Mouse (Mus musculus): ENCODE measurements around the gene Rabggtb. TPM values are rescaled to one million over a fixed set of nuclear protein-coding genes. Genes with fewer than 3 reads are reported as not detected.
"Not testable (repeated sequence)": the region's sequence is repeated elsewhere in the genome, so short reads cannot be mapped to it uniquely, and the experiment has no call there.

Gene Rabggtb
- total and polyA plus RNA-seq, 2 experiments from 2014 or later = 62.5 to 68.5 TPM

DNA sequence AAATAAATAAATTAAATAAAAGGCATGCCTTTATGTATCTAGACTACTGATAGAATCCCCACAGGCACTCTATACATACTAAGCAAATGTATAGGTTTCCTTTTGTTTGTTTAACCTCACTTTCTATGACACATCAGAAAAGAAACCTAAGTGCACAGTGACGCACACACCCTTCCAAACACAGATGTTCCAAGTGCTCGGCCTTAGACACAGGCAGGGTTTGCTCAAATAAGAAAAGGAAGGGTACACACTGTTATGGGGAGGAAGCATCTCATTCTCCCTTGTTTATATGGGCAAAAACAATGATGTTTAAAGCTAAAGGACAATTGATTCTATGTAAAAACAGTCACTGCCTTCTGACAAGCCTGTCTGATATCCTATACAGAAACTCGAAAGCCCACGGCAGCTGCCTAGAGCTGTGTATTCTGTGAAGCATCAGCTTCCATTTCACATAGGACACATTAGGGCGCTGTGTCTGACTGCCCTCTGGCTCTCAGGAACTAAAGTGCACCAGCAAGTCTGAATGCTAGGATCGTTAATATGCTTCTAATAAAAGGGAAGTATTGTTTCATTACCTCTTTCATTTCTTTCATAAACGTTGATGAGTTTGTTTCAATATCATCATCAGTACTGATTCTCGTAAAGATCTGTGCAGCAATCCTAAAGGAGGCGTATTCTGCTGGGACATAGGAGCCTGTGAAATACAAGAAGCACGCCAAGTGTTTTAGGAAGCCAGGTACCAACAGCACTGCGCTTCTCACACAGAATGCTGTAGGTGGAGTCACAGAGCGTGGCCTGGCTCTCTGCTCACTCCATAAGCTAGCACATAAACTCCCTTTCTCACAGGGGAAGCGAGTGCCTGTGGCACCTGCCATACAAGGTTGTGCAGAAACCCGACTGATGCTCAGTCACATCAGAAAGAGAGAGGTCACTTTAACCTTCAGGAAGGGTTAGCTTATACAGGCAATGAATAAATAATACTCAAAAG lies 45.4 kb downstream of the Rabggtb start:
- peak; percentile 71 for TF ChIP-seq CTCF (IDR thresholded peaks at IDR 0.05; ENCODE audit: low read depth)
- Histone ChIP-seq H3K4me3 (ENCODE audit: low read length) (no peak overlapping the region), H3K27ac (no peak overlapping the region), H3K9me3 (ENCODE audit: low read length) (no peaks in the 10 kb centered on the region), H3K36me3 (ENCODE audit: insufficient read depth, low read length) (no peaks in the 10 kb centered on the region), H3K4me1 (ENCODE audit: insufficient read depth, low read length) (no peaks in the 10 kb centered on the region), H3K27me3 (ENCODE audit: insufficient read depth, low read length) (no peaks in the 10 kb centered on the region), H3K4me2 (ENCODE audit: low read depth, low read length) (no peak overlapping the region), H3K9ac (replicated peaks; ENCODE audit: low read length) (no peak overlapping the region)
- ATAC-seq (peak; percentile 78), DNase-seq (ENCODE audit: low spot score) (peak; percentile 75)
- 58% methylated on average over 14 of the region's 14 CpGs for WGBS

- 94% methylated on average over 4 of the region's 4 CpGs for WGBS
- Histone ChIP-seq H3K27ac (no peak overlapping the region), H3K9me3 (ENCODE audit: low read length) (no peaks in the 10 kb centered on the region), H3K4me3 (ENCODE audit: low read length) (no peak overlapping the region), H3K36me3 (ENCODE audit: insufficient read depth, low read length) (no peaks in the 10 kb centered on the region), H3K4me2 (ENCODE audit: low read depth, low read length) (no peak overlapping the region), H3K4me1 (ENCODE audit: insufficient read depth, low read length) (no peaks in the 10 kb centered on the region), H3K9ac (replicated peaks; ENCODE audit: low read length) (no peak overlapping the region), H3K27me3 (ENCODE audit: insufficient read depth, low read length) (no peaks in the 10 kb centered on the region)
- DNase-seq (ENCODE audit: low spot score) = no peak
- ATAC-seq = no peak
- TF ChIP-seq CTCF (IDR thresholded peaks at IDR 0.05; ENCODE audit: low read depth) = no peak
Observed at GRCm38 (mm10) chr3:153864636-153865429, 48.0 kb downstream of the Rabggtb start.

GRCm38 (mm10) chr3:153863816-153864215 lies 49.0 kb downstream of the Rabggtb start:
- no peak for DNase-seq (ENCODE audit: low spot score)
- no peaks in the 10 kb centered on the region for H3K36me3 ChIP-seq (ENCODE audit: insufficient read depth, low read length)
- no peak for TF ChIP-seq CTCF (IDR thresholded peaks at IDR 0.05; ENCODE audit: low read depth)
- no peaks in the 10 kb centered on the region for H3K27me3 ChIP-seq (ENCODE audit: insufficient read depth, low read length)
- WGBS = 79% methylated on average over 2 of the region's 2 CpGs
- no peak overlapping the region for H3K27ac ChIP-seq
- no peak overlapping the region for H3K4me3 ChIP-seq (ENCODE audit: low read length)
- H3K4me1 ChIP-seq (ENCODE audit: insufficient read depth, low read length) = no peaks in the 10 kb centered on the region
- no peak for ATAC-seq
- H3K4me2 ChIP-seq (ENCODE audit: low read depth, low read length) = no peak overlapping the region
- no peak overlapping the region for H3K9ac ChIP-seq (replicated peaks; ENCODE audit: low read length)
- H3K9me3 ChIP-seq (ENCODE audit: low read length) = no peaks in the 10 kb centered on the region

DNA sequence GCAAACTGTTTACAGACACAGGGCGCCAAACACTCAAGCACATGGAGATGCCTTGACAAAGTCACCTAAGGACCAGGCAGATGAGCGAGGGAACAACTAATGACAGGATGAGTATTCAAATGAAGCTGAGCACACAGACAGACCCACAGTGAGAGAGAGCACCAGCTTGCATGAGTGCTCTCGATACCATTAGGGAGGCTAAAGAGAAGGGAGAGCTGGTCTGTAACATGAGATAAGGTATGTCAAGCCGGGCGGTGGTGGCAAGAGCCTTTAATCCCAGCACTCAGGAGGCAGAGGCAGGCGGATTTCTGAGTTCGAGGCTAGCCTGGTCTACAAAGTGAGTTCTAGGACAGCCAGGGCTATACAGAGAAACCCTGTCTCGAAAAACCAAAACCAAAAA lies 52.4 kb downstream of the Rabggtb start:
- not testable (repeated sequence) for DNase-seq (ENCODE audit: low spot score); ATAC-seq; H3K4me3 ChIP-seq (ENCODE audit: low read length); H3K36me3 ChIP-seq (ENCODE audit: insufficient read depth, low read length); H3K9ac ChIP-seq (replicated peaks; ENCODE audit: low read length); H3K4me2 ChIP-seq (ENCODE audit: low read depth, low read length); H3K9me3 ChIP-seq (ENCODE audit: low read length); H3K4me1 ChIP-seq (ENCODE audit: insufficient read depth, low read length); H3K27me3 ChIP-seq (ENCODE audit: insufficient read depth, low read length); H3K27ac ChIP-seq
- 93% methylated on average over 8 of the region's 8 CpGs for WGBS

- no peaks in the 10 kb centered on the region for H3K9me3 ChIP-seq (ENCODE audit: low read length)
- no peaks in the 10 kb centered on the region for H3K36me3 ChIP-seq (ENCODE audit: insufficient read depth, low read length)
- no peaks in the 10 kb centered on the region for H3K4me1 ChIP-seq (ENCODE audit: insufficient read depth, low read length)
- no peaks in the 10 kb centered on the region for H3K27me3 ChIP-seq (ENCODE audit: insufficient read depth, low read length)
- H3K4me2 ChIP-seq (ENCODE audit: low read depth, low read length) = no peak overlapping the region
- H3K9ac ChIP-seq (replicated peaks; ENCODE audit: low read length) = no peak overlapping the region
- no peak for TF ChIP-seq CTCF (IDR thresholded peaks at IDR 0.05; ENCODE audit: low read depth)
- WGBS = 81% methylated on average over 10 of the region's 10 CpGs
- DNase-seq (ENCODE audit: low spot score) (no peak), ATAC-seq (no peak)
- H3K4me3 ChIP-seq (ENCODE audit: low read length) = no peak overlapping the region
- H3K27ac ChIP-seq = no peak overlapping the region
Observed at GRCm38 (mm10) chr3:153858350-153859001, 54.3 kb downstream of the Rabggtb start.

Other genes with a start within 250 kb of the Rabggtb start
- 5.0 and 9.9 TPM in 2 replicates for gene St6galnac3, start 187.8 kb downstream of the Rabggtb start, total RNA-seq (2014; rRNA removed)
- 7.3 and 9.0 TPM in 2 replicates for gene St6galnac3, start 187.8 kb downstream of the Rabggtb start, polyA plus RNA-seq (2015; fragmentation: Nextera tagmentation; extraction: Ambion mirVana)
- gene Asb17, start 68.8 kb downstream of the Rabggtb start, total RNA-seq (2014; rRNA removed) = not detected in 2 replicates
- not detected in 2 replicates for gene Asb17, start 68.8 kb downstream of the Rabggtb start, polyA plus RNA-seq (2015; fragmentation: Nextera tagmentation; extraction: Ambion mirVana)
- gene Msh4, start 6.9 kb downstream of the Rabggtb start, total RNA-seq (2014; rRNA removed) = 0.40 and 0.68 TPM in 2 replicates
- 0.13 and 0.19 TPM in 2 replicates for gene Msh4, start 6.9 kb downstream of the Rabggtb start, polyA plus RNA-seq (2015; fragmentation: Nextera tagmentation; extraction: Ambion mirVana)
- gene Acadm, start 31.6 kb upstream of the Rabggtb start, total RNA-seq (2014; rRNA removed) = 42.1 and 92.6 TPM in 2 replicates
- 67.9 and 71.9 TPM in 2 replicates for gene Acadm, start 31.6 kb upstream of the Rabggtb start, polyA plus RNA-seq (2015; fragmentation: Nextera tagmentation; extraction: Ambion mirVana)
- 27.7 and 36.9 TPM in 2 replicates for gene Slc44a5, start 60.4 kb upstream of the Rabggtb start, total RNA-seq (2014; rRNA removed)
- gene Slc44a5, start 60.4 kb upstream of the Rabggtb start, polyA plus RNA-seq (2015; fragmentation: Nextera tagmentation; extraction: Ambion mirVana) = 6.5 TPM in 2 replicates